Mouse (Mus musculus) liver, embryonic 14.5 days (tissue): ENCODE measurements around the gene Mgat5.

Experiments
- CTCF ChIP-seq: IDR thresholded peaks from 2 replicates; pipeline ENCODE4 v1.5.1; 2016; ENCODE audit warnings: antibody characterized with exemption, low read depth, control low read depth
- EP300 ChIP-seq: IDR thresholded peaks from 2 replicates; pipeline ENCODE4 v1.6.1; 2016; ENCODE audit warnings: antibody characterized with exemption, low read depth

GRCm38 (mm10) chr1:127414500-127414899, 209.7 kb downstream of the Mgat5 start:
- no peak for TF ChIP-seq EP300
- no peak for TF ChIP-seq CTCF
